30 mouse cellular contexts compared by ENCODE assay signal in the genomic region with DNA sequence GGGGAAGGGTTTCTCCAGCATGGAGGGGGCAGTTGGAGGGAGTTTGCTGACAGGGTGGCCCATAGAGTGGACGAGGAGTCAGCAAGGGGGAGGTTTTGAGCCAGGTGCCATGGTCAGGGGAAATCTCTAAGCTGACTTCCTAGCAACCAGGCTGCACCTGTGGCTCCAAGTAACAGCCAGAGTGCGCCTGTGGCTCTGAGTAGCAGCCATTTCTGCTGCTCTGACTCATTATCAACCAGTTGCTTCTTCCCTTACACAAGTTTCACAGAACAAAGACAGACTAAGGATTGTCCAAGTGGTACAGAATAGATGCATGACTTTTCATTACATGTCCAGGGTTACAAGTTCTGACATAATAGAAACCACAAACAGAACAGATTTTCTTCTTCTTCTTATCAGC. TPM values are rescaled to one million over a fixed set of nuclear protein-coding genes. Genes with fewer than 3 reads are reported as not detected.
DNase-seq lines count a peak whose midpoint lies in the region; ATAC-seq and TF ChIP-seq lines count a peak whose summit lies in the region.
"Had no signal": no experiment of that assay in that cellular context is flagged by ENCODE, and none has a peak within 500 bp of the region (broad histone marks: within the 10 kb centered on the region; RNA-seq: fewer than 3 reads in every experiment).

No protein-coding gene starts in this region.

- H3K27me3 ChIP-seq in kidney, embryonic 16.5 days (ENCODE audit: insufficient read depth, low read length), result no peaks in the 10 kb centered on the region
- no peaks in the 10 kb centered on the region for H3K27me3 ChIP-seq in myocyte (ENCODE audit: control insufficient read depth, insufficient read depth, insufficient read length)
- no peaks in the 10 kb centered on the region for H3K27me3 ChIP-seq in thymus, adult 2 months (ENCODE audit: control insufficient read depth, insufficient read depth, low read length)
- H3K27me3 ChIP-seq: embryonic facial prominence, embryonic 12.5 days; embryonic facial prominence, embryonic 15.5 days; forebrain, embryonic 12.5 days; forebrain, embryonic 15.5 days; hindbrain, embryonic 13.5 days had no signal

- no peak for TF ChIP-seq CTCF in thymus, adult 2 months (IDR thresholded peaks at IDR 0.05; ENCODE audit: borderline replicate concordance, control insufficient read depth, extremely low read depth, insufficient read depth, low read length, poor library complexity)

- 66% methylated on average over 2 of the region's 2 CpGs for WGBS in kidney, embryonic 16.5 days
- WGBS in thymus, adult 2 months, result 68% methylated on average over 2 of the region's 2 CpGs

- no peaks in the 10 kb centered on the region for H3K79me2 ChIP-seq in myocyte (ENCODE audit: control insufficient read depth, insufficient read depth)

- no peak for ATAC-seq in kidney, embryonic 16.5 days (ENCODE audit: low FRiP score, low TSS enrichment)
- ATAC-seq: activated CD4-positive, CD25-positive, alpha-beta regulatory T cell, adult 4 months; forebrain, embryonic 15.5 days; hindbrain, embryonic 16.5 days; intestine, embryonic 16.5 days had no signal

- no peak for TF ChIP-seq POLR2A in myocyte (IDR thresholded peaks at IDR 0.05; ENCODE audit: insufficient read length, low read depth)
- no peak for TF ChIP-seq POLR2A in thymus, adult 2 months (IDR thresholded peaks at IDR 0.05; ENCODE audit: control insufficient read depth, extremely low read depth, insufficient read depth, low read length, poor library complexity)

- H3K4me2 ChIP-seq in kidney, embryonic 16.5 days (replicated peaks; ENCODE audit: low read depth, low read length), result no peak overlapping the region
- peak overlapping the region; percentile 31 for H3K4me2 ChIP-seq in myocyte (ENCODE audit: low read depth)
- H3K4me2 ChIP-seq: embryonic facial prominence, embryonic 12.5 days; embryonic facial prominence, embryonic 15.5 days; forebrain, embryonic 12.5 days; forebrain, embryonic 15.5 days; heart, embryonic 11.5 days; hindbrain, embryonic 13.5 days had no signal

- peak overlapping the region; percentile 40; the same call in 1 of the 2 replicates for H3K27ac ChIP-seq in kidney, embryonic 16.5 days (ENCODE audit: low read length)
- H3K27ac ChIP-seq in thymus, adult 2 months (ENCODE audit: control insufficient read depth, insufficient read depth, low read length), result no peak overlapping the region
- H3K27ac ChIP-seq: embryonic facial prominence, embryonic 12.5 days; embryonic facial prominence, embryonic 15.5 days; forebrain, embryonic 12.5 days; forebrain, embryonic 15.5 days; heart, adult 2 months; hindbrain, embryonic 10.5 days; hindbrain, embryonic 13.5 days had no signal

- no peak overlapping the region for H3K9ac ChIP-seq in kidney, embryonic 16.5 days (replicated peaks; ENCODE audit: low read length)
- H3K9ac ChIP-seq: embryonic facial prominence, embryonic 12.5 days; embryonic facial prominence, embryonic 15.5 days; forebrain, embryonic 12.5 days; forebrain, embryonic 15.5 days; hindbrain, embryonic 13.5 days had no signal

- peak; percentile 2 for DNase-seq in embryo, embryonic 10 days (ENCODE audit: low spot score)
- no peak for DNase-seq in embryo, embryonic 10.5 days (ENCODE audit: low spot score)
- DNase-seq in kidney, postnatal 10 days, result no peak
- peak; percentile 42 for DNase-seq in Muller cell, postnatal 12 days (ENCODE audit: inconsistent ontology term)
- no peak for DNase-seq in ovary, postnatal 36 days (ENCODE audit: low spot score)
- no peak for DNase-seq in thymus, adult 2 months
- DNase-seq: adrenal gland, adult 8-10 months; adrenal gland, postnatal 25 days; cerebellum, adult 11-12 months; cerebellum, adult 8-10 months; cerebellum, postnatal 10 days; cerebellum, postnatal 36 days; gastrocnemius, postnatal 25 days; heart, adult 2 months had no signal

- no peaks in the 10 kb centered on the region for H3K9me3 ChIP-seq in kidney, embryonic 16.5 days (ENCODE audit: low read length)
- H3K9me3 ChIP-seq: embryonic facial prominence, embryonic 12.5 days; embryonic facial prominence, embryonic 15.5 days; forebrain, embryonic 12.5 days; forebrain, embryonic 15.5 days; hindbrain, embryonic 10.5 days; hindbrain, embryonic 13.5 days had no signal

- H3K36me3 ChIP-seq in kidney, embryonic 16.5 days (ENCODE audit: insufficient read depth, low read length), result no peaks in the 10 kb centered on the region
- no peaks in the 10 kb centered on the region for H3K36me3 ChIP-seq in myocyte (ENCODE audit: control insufficient read depth, insufficient read depth)
- no peaks in the 10 kb centered on the region for H3K36me3 ChIP-seq in thymus, adult 2 months (ENCODE audit: control insufficient read depth, insufficient read depth, low read length)
- H3K36me3 ChIP-seq: embryonic facial prominence, embryonic 12.5 days; embryonic facial prominence, embryonic 15.5 days; forebrain, embryonic 12.5 days; forebrain, embryonic 15.5 days; G1E; hindbrain, embryonic 10.5 days; hindbrain, embryonic 13.5 days had no signal

- H3ac ChIP-seq in myocyte (ENCODE audit: control insufficient read depth, insufficient read length), result no peak overlapping the region

- peaks cover 13% of the 10 kb centered on the region for H3K4me1 ChIP-seq in kidney, embryonic 16.5 days (ENCODE audit: insufficient read depth, low read length)
- H3K4me1 ChIP-seq in thymus, adult 2 months (replicated peaks; ENCODE audit: control insufficient read depth, insufficient read depth, low read length), result no peaks in the 10 kb centered on the region
- H3K4me1 ChIP-seq: forebrain, embryonic 12.5 days; forebrain, embryonic 15.5 days had no signal

- no peak overlapping the region for H3K4me3 ChIP-seq in kidney, embryonic 16.5 days (ENCODE audit: low read length)
- H3K4me3 ChIP-seq in myocyte, result no peak overlapping the region
- H3K4me3 ChIP-seq in thymus, adult 2 months (ENCODE audit: control insufficient read depth, insufficient read depth, low read length), result no peak overlapping the region
- H3K4me3 ChIP-seq: embryonic facial prominence, embryonic 12.5 days; embryonic facial prominence, embryonic 15.5 days; erythroblast, embryonic 14.5 days; forebrain, embryonic 12.5 days; forebrain, embryonic 15.5 days; heart, adult 2 months; hindbrain, embryonic 10.5 days; hindbrain, embryonic 13.5 days had no signal

TF ChIP-seq in myocyte, 11 proteins besides CTCF, POLR2A, EP300 and RAD21:
- TF ChIP-seq POLR2AphosphoS2 (IDR thresholded peaks at IDR 0.05; ENCODE audit: insufficient read length, low read depth), result no peak
- no peak for TF ChIP-seq CEBPB (IDR thresholded peaks at IDR 0.05; ENCODE audit: insufficient read depth, poor library complexity, severe bottlenecking)
- TF ChIP-seq REST (IDR thresholded peaks at IDR 0.05; ENCODE audit: insufficient read depth, insufficient read length), result no peak
- peak; percentile 49 to 92 (median 65) for TF ChIP-seq MYOG (IDR thresholded peaks at IDR 0.05; ENCODE audit: control insufficient read depth in 1 of 3, insufficient read depth in 1 of 3, insufficient read length in 2 of 3, low read depth in 2 of 3)
- no peak for TF ChIP-seq USF1 (IDR thresholded peaks at IDR 0.05; ENCODE audit: low read depth)
- no peak for TF ChIP-seq MAX (IDR thresholded peaks at IDR 0.05; ENCODE audit: low read depth)
- no peak for TF ChIP-seq E2F4 (IDR thresholded peaks at IDR 0.05; ENCODE audit: insufficient read depth)
- TF ChIP-seq TCF3 (IDR thresholded peaks at IDR 0.05; ENCODE audit: insufficient read length, low read depth), result peak; percentile 16
- peak; percentile 56 to 94 (median 93) for TF ChIP-seq MYOD1 (IDR thresholded peaks at IDR 0.05; ENCODE audit: control insufficient read depth in 1 of 3, insufficient read length in 2 of 3, low read depth in 2 of 3)
- TF ChIP-seq TCF12 (IDR thresholded peaks at IDR 0.05; ENCODE audit: insufficient read depth, poor library complexity, severe bottlenecking), result peak; percentile 45
- no peak for TF ChIP-seq SRF (IDR thresholded peaks at IDR 0.05; ENCODE audit: control insufficient read depth, insufficient read length, low read depth)
TF ChIP-seq in myocyte: peak in this region for 4.

RNA-seq across cellular contexts. Expression of a gene that starts 11.2 kb away (rescaled TPM):
- polyA plus RNA-seq in kidney, embryonic 16.5 days (2015; fragmentation: Nextera tagmentation; extraction: Ambion mirVana), result 1.3 TPM in 2 replicates
- 0.29 TPM for polyA plus RNA-seq in myocyte (2012; fragmentation: generic; extraction: Trizol)
- 0.24 and 0.27 TPM in 2 replicates for polyA plus RNA-seq in thymus, adult 2 months (2012; rRNA removed)
- polyA plus RNA-seq: cortical plate, adult 2 months; embryonic facial prominence, embryonic 12.5 days; erythroblast, embryonic 14.5 days; forebrain, embryonic 12.5 days; forebrain, embryonic 15.5 days; G1E; heart, adult 2 months; heart, embryonic 14.5 days; hindbrain, embryonic 10.5 days; hindbrain, embryonic 13.5 days; hindbrain, embryonic 16.5 days had no signal

Comparison
In these comparisons a context has a peak if more than half of its experiments do, and no peak if none do; other contexts are left out.
1. DNase-seq: peak in embryo, embryonic 10 days (single experiment) and Muller cell, postnatal 12 days (single experiment); none in embryo, embryonic 10.5 days (single experiment), kidney, postnatal 10 days (single experiment), ovary, postnatal 36 days (single experiment) and thymus, adult 2 months (single experiment).